Mouse (Mus musculus): Measurements from ENCODE around the gene Aqp1. TPM values are rescaled to one million over a fixed set of nuclear protein-coding genes. Genes with fewer than 3 reads are reported as not detected.

Gene Aqp1
- total RNA-seq (2021), result 1 to 10 TPM in 1 of 2 experiments, under 1 TPM in 1; 0.43 to 1.2 TPM
- long read RNA-seq, partial matches to known transcripts, result 0 of 5 reads
- long read RNA-seq, other reads (novel, unspliced or antisense), result 1 of 5 reads

GRCm38 (mm10) chr6:55335989-55336514, at the start of gene Aqp1:
Aqp1 (plus strand) TSS chr6:55336432.
- DNase-seq (ENCODE audit: low spot score in 2 of 2), result no peak

- no peak for DNase-seq (ENCODE audit: low spot score in 2 of 2)
These were observed 48.1 kb upstream of the Aqp1 start for GRCm38 (mm10) chr6:55288007-55288602.

- DNase-seq (ENCODE audit: low spot score in 2 of 2), result no peak
These were observed 41.6 kb upstream of the Aqp1 start for GRCm38 (mm10) chr6:55294549-55295131.

DNA sequence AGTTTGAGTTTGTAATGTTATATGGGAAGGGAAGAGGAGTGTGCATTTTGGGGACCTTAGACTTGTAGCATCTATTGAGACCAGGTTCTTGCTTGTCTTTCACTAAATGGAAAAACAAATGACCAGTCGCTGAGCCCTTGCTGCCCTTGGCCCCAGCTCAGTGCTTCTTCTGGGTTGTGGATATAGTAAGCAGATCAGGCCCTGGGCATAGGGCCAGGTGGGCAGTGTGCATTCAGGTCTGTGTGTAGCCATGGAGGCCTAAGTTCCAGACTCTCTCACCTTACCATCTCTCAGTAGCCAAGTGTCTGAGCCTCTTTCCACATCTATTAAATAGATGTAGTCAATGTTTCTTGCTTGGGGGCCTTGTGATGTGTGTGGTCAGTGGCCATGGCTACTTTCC, 40.9 kb upstream of the Aqp1 start:
- DNase-seq (ENCODE audit: low spot score in 2 of 2), result no peak

DNA sequence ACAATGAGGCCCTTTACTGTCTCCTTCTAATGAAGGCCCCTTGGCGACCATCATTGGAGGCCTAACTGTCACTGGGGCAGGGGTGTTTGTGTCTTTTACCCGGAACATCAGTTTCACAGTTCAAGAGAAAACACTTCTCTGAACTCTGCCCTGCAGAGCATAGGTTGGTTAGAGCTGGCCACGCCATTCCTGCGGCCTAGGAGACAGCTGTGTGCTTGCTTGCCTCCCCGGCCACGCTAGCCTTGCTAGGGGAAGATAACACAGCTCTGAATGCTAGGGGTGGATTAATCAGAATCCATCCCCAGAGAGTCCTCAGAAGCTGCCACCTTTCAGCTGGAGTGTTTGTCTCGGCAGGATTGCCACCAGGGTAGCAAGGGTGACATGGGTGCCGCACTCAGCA, 36.8 kb upstream of the Aqp1 start:
- DNase-seq (ENCODE audit: low spot score in 2 of 2), result no peak

DNA sequence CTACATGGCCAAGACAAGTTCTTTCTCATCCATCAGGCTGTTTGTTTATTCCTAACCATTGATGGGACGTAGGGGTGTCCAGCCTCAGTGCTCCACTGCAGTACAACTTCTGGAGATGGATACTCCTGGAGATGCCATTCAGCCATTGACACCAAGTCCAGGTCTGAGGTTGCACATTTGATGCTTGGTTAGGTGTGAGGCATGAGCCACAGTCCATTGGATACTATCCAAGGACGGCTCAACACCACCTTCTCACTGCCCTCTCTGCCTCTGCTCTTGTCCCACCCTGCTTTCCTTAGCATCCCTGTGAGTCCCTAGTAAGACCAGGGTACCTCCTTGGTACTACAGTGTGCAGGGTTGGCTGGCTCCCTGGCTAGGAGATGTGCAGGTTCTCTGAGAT, 36.3 kb upstream of the Aqp1 start:
- no peak for DNase-seq (ENCODE audit: low spot score in 2 of 2)

GRCm38 (mm10) chr6:55300704-55301103, 35.5 kb upstream of the Aqp1 start:
- DNase-seq (ENCODE audit: low spot score in 2 of 2), result no peak

GRCm38 (mm10) chr6:55310179-55310578, 26.1 kb upstream of the Aqp1 start:
- DNase-seq (ENCODE audit: low spot score in 2 of 2), result no peak

DNA sequence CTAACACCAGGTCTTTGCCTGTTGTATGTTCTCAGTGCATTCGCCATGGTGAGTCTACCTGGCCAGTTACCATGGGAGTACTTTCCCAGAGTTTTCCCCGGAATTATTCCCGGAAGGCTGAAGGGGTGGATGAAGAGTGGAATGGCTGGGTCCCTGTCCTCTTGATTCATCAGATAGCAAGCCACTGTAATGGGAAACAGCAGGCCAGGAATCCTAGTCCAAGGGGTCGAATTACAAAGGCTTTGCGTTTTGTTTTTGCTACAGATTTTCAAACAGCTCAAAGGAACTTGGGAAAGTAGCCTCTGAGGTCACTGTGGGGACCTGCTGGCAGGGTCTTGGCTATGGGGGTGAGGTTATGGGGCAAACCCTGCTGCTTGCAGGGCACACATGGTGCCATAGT, 24.3 kb upstream of the Aqp1 start:
- DNase-seq (ENCODE audit: low spot score in 2 of 2), result no peak

GRCm38 (mm10) chr6:55313893-55314292, 22.3 kb upstream of the Aqp1 start:
- DNase-seq (ENCODE audit: low spot score in 2 of 2), result no peak

DNA sequence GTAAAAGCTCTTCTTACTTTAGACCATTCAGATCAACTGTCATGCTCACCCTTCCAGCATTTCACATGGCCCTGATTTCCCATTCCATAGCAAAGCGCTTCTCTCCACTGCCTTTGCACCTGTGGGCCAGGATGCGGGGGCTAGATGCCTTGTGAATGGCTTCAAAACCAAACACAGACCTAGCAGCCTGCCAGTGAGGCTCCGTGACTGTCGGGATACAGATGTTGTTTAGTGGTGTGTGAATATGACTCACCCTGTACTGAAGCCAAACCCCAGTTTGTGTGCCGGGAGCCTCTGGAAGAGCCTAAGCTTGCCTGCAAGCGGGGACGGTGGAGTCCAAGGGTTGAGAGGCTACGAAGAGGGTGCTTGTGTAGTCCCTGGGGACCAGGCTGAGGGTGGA, 21.6 kb upstream of the Aqp1 start:
- peak in 1 of 2 experiments; percentile 11 for DNase-seq (ENCODE audit: low spot score in 2 of 2)

GRCm38 (mm10) chr6:55318597-55318996, 17.6 kb upstream of the Aqp1 start:
- no peak for DNase-seq (ENCODE audit: low spot score in 2 of 2)

DNA sequence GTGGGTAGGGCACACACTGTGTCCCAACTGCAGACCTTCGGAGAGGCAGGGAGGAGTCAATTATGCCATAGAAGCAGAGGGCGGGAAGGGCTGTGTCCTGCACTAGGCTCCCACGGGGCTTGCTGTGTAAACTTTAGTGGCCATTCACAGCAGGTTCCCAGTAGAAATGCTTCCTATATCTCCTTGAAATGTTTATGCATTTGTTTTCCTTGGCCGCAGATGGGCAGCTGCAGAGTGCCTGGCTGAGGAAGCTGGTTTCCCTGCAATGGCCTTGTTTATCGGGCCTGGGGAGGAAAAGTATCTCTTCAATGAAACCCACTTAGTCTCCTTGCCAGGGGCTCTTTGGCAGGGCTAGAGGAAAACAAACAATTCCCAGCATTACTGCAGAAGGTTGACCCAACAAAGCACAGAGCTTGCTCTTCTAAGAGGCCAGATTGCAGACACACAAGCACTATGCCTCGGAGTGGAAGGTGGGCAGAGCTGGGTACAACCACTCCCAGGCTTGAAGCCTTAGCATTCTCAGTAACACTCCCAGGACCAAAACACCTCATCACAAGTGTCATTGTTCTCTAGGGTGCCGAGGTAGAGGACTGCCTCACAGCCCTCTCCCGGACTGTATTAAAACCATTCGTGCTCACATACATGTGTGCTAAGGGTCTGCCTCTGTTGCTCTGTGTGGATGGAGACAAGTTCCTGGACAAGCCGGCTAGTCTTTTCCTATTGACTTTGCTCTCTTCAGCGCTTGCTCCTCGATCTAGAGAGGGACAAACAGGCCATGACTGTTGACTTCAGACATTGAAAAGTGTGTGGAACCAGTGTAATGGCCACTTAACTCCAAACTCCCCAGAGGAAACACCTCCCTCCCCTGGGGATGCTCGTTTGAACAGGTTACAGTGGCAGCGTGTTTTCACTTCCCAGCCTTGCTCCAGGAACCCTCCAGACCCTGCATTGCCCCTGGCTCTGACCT, 16.4 kb upstream of the Aqp1 start:
- DNase-seq (ENCODE audit: low spot score in 2 of 2), result no peak

GRCm38 (mm10) chr6:55320894-55321293, 15.3 kb upstream of the Aqp1 start:
- DNase-seq (ENCODE audit: low spot score in 2 of 2), result no peak

- DNase-seq (ENCODE audit: low spot score in 2 of 2), result no peak
These were observed 14.7 kb upstream of the Aqp1 start for GRCm38 (mm10) chr6:55321518-55321917.

DNA sequence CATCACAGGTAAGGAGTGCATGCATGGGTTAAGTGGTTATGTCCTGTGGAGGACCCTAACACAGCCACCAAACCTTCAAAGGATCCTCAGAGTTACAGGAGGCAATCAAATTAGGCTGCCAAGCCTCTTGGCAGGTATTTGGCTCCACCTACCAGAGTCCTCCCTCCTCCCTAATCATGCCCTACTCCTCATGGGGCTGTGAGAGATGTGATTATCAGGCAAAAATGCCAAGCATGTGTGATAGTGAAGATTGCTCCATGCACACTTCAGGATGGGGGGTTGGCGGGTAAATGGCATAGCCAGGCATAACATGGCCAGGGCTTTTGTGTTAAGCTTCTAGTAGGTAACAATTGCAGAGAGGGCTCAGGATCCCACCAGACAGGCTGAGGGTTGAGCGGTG, 13.3 kb upstream of the Aqp1 start:
- no peak for DNase-seq (ENCODE audit: low spot score in 2 of 2)

- no peak for DNase-seq (ENCODE audit: low spot score in 2 of 2)
These were observed 12.2 kb upstream of the Aqp1 start for GRCm38 (mm10) chr6:55323908-55324634.

- DNase-seq (ENCODE audit: low spot score in 2 of 2), result no peak
These were observed 11.4 kb upstream of the Aqp1 start for GRCm38 (mm10) chr6:55324785-55325184.

GRCm38 (mm10) chr6:55326299-55326698, 9.9 kb upstream of the Aqp1 start:
- no peak for DNase-seq (ENCODE audit: low spot score in 2 of 2)

GRCm38 (mm10) chr6:55327326-55327725, 8.9 kb upstream of the Aqp1 start:
- DNase-seq (ENCODE audit: low spot score in 2 of 2), result no peak

- DNase-seq (ENCODE audit: low spot score in 2 of 2), result no peak
These were observed 8.1 kb upstream of the Aqp1 start for GRCm38 (mm10) chr6:55328179-55328578.
